Comparison of ENCODE assay signal across 22 mouse cellular contexts in genomic region chrX:20356309-20356708, GRCm38 (mm10). TPM values are rescaled to one million over a fixed set of nuclear protein-coding genes. Genes with fewer than 3 reads are reported as not detected.
DNase-seq lines count a peak whose midpoint lies in the region; ATAC-seq and TF ChIP-seq lines count a peak whose summit lies in the region.
"Had no signal": no experiment of that assay in that cellular context is flagged by ENCODE, and none has a peak within 500 bp of the region (broad histone marks: within the 10 kb centered on the region; RNA-seq: fewer than 3 reads in every experiment).

No protein-coding gene starts in this region.

- no peak for TF ChIP-seq POLR2A in MEL (IDR thresholded peaks at IDR 0.05; ENCODE audit: control insufficient read depth in 1 of 2, insufficient read depth in 1 of 2, low read depth in 1 of 2, low read length in 2 of 2, poor library complexity in 1 of 2)
- no peak for TF ChIP-seq POLR2A in bone marrow macrophage, adult 2 months (IDR thresholded peaks at IDR 0.05; ENCODE audit: borderline replicate concordance, low read depth, low read length)

- H3K27me3 ChIP-seq in midbrain, embryonic 10.5 days (ENCODE audit: low read depth, poor library complexity, severe bottlenecking) = no peaks in the 10 kb centered on the region
- H3K27me3 ChIP-seq in midbrain, postnatal 0 days (ENCODE audit: insufficient read depth, low read length) = no peaks in the 10 kb centered on the region
- H3K27me3 ChIP-seq in MEL (ENCODE audit: control insufficient read depth in 1 of 2, insufficient read depth in 2 of 2, low read length in 2 of 2) = no peaks in the 10 kb centered on the region
- H3K27me3 ChIP-seq in liver, embryonic 14.5 days (ENCODE audit: control insufficient read depth, insufficient read depth, low read length) = no peaks in the 10 kb centered on the region
- H3K27me3 ChIP-seq: embryonic facial prominence, embryonic 12.5 days; kidney, embryonic 15.5 days; limb, embryonic 13.5 days; megakaryocyte, embryonic 14.5 days; neural tube, embryonic 13.5 days had no signal

- H3K9me3 ChIP-seq in midbrain, embryonic 10.5 days (replicated peaks) = no peaks in the 10 kb centered on the region
- no peaks in the 10 kb centered on the region for H3K9me3 ChIP-seq in midbrain, postnatal 0 days (ENCODE audit: low read length)
- no peaks in the 10 kb centered on the region for H3K9me3 ChIP-seq in MEL (replicated peaks; ENCODE audit: insufficient read depth, low read length)
- H3K9me3 ChIP-seq in liver, embryonic 14.5 days (ENCODE audit: control insufficient read depth, low read length) = no peaks in the 10 kb centered on the region
- H3K9me3 ChIP-seq: embryonic facial prominence, embryonic 12.5 days; kidney, embryonic 15.5 days; limb, embryonic 13.5 days; megakaryocyte, embryonic 14.5 days; neural tube, embryonic 13.5 days had no signal

- DNase-seq in midbrain, embryonic 10.5 days (ENCODE audit: low spot score) = peak; percentile 11
- no peak for DNase-seq in midbrain, postnatal 0 days (ENCODE audit: low spot score)
- peak; percentile 68 for DNase-seq in MEL (ENCODE audit: low read depth, low spot score)
- no peak for DNase-seq in liver, embryonic 14.5 days (ENCODE audit: low read depth in 3 of 3, low spot score in 3 of 3)
- DNase-seq in right cerebral cortex, postnatal 25 days = no peak
- DNase-seq in c-Kit-positive CD71-positive TER-119-positive erythroid progenitor cells, embryonic 14.5 days (ENCODE audit: low spot score) = no peak
- DNase-seq: adrenal gland, adult 8-10 months; cerebellum, adult 9-11 months; heart, postnatal 36 days; thymus, postnatal 25 days had no signal

- no peak overlapping the region for H3K9ac ChIP-seq in midbrain, postnatal 0 days (replicated peaks; ENCODE audit: low read length, poor library complexity, severe bottlenecking)
- H3K9ac ChIP-seq in MEL (ENCODE audit: control insufficient read depth, low read depth, low read length, poor library complexity, severe bottlenecking) = no peak overlapping the region
- no peak overlapping the region for H3K9ac ChIP-seq in liver, embryonic 14.5 days (replicated peaks)
- H3K9ac ChIP-seq: embryonic facial prominence, embryonic 12.5 days; kidney, embryonic 15.5 days; limb, embryonic 13.5 days; neural tube, embryonic 13.5 days had no signal

- ATAC-seq in midbrain, postnatal 0 days (ENCODE audit: low FRiP score) = no peak
- peak; percentile 56; the same call in 1 of the 2 replicates for ATAC-seq in liver, embryonic 14.5 days (ENCODE audit: insufficient read depth)
- ATAC-seq in frontal cortex, adult (ENCODE audit: low TSS enrichment) = no peak
- ATAC-seq: inflammation-experienced regulatory T-cells, adult 6 months had no signal

- no peak overlapping the region for H3K4me3 ChIP-seq in midbrain, embryonic 10.5 days
- no peak overlapping the region for H3K4me3 ChIP-seq in midbrain, postnatal 0 days (ENCODE audit: low read depth, low read length)
- no peak overlapping the region for H3K4me3 ChIP-seq in MEL (ENCODE audit: control insufficient read depth in 1 of 2, insufficient read depth in 1 of 2, low read depth in 2 of 2, low read length in 2 of 2)
- no peak overlapping the region for H3K4me3 ChIP-seq in bone marrow macrophage, adult 2 months (ENCODE audit: insufficient read depth, low read length)
- no peak overlapping the region for H3K4me3 ChIP-seq in liver, embryonic 14.5 days (ENCODE audit: insufficient read depth in 1 of 2, low read depth in 2 of 2, low read length in 2 of 2)
- H3K4me3 ChIP-seq: embryonic facial prominence, embryonic 12.5 days; kidney, embryonic 15.5 days; layer of hippocampus, adult 2 months; left cerebral cortex, adult 2 months; limb, embryonic 13.5 days; megakaryocyte, embryonic 14.5 days; neural tube, embryonic 13.5 days had no signal

- no peak for TF ChIP-seq CTCF in midbrain, postnatal 0 days (IDR thresholded peaks at IDR 0.05)
- TF ChIP-seq CTCF in MEL (IDR thresholded peaks at IDR 0.05 in 2 of 3, conservative IDR thresholded peaks at IDR 0.05 in 1 of 3; ENCODE audit: control insufficient read depth in 1 of 3, insufficient read depth in 1 of 3, low read depth in 2 of 3, low read length in 3 of 3, poor library complexity in 1 of 3, severe bottlenecking in 1 of 3) = no peak
- no peak for TF ChIP-seq CTCF in bone marrow macrophage, adult 2 months (IDR thresholded peaks at IDR 0.05; ENCODE audit: low read depth, low read length)
- no peak for TF ChIP-seq CTCF in liver, embryonic 14.5 days (IDR thresholded peaks at IDR 0.05; ENCODE audit: low read depth)

- no peaks in the 10 kb centered on the region for H3K4me1 ChIP-seq in midbrain, embryonic 10.5 days
- no peaks in the 10 kb centered on the region for H3K4me1 ChIP-seq in midbrain, postnatal 0 days (ENCODE audit: insufficient read depth, low read length)
- peaks cover 3 to 5% of the 10 kb centered on the region in 2 experiments; a peak in 1 of 4 replicates for H3K4me1 ChIP-seq in MEL (ENCODE audit: control insufficient read depth in 1 of 2, insufficient read depth in 2 of 2, low read length in 2 of 2)
- peaks cover 8% of the 10 kb centered on the region for H3K4me1 ChIP-seq in bone marrow macrophage, adult 2 months (ENCODE audit: control insufficient read depth, insufficient read depth, low read length)
- no peaks in the 10 kb centered on the region for H3K4me1 ChIP-seq in liver, embryonic 14.5 days (replicated peaks; ENCODE audit: control insufficient read depth in 2 of 2, insufficient read depth in 2 of 2, low read length in 1 of 2)
- H3K4me1 ChIP-seq: embryonic facial prominence, embryonic 12.5 days; kidney, embryonic 15.5 days; limb, embryonic 13.5 days; neural tube, embryonic 13.5 days had no signal

- no peaks in the 10 kb centered on the region for H3K36me3 ChIP-seq in midbrain, embryonic 10.5 days
- H3K36me3 ChIP-seq in midbrain, postnatal 0 days (ENCODE audit: insufficient read depth, low read length) = no peaks in the 10 kb centered on the region
- peaks cover 0 to 6% of the 10 kb centered on the region in 2 experiments; a peak in 2 of 4 replicates for H3K36me3 ChIP-seq in MEL (ENCODE audit: control insufficient read depth in 1 of 2, insufficient read depth in 2 of 2, low read length in 2 of 2)
- no peaks in the 10 kb centered on the region for H3K36me3 ChIP-seq in liver, embryonic 14.5 days (replicated peaks; ENCODE audit: control insufficient read depth, insufficient read depth, low read depth)
- H3K36me3 ChIP-seq: embryonic facial prominence, embryonic 12.5 days; kidney, embryonic 15.5 days; limb, embryonic 13.5 days; neural tube, embryonic 13.5 days had no signal

- no peak overlapping the region for H3K27ac ChIP-seq in midbrain, embryonic 10.5 days (replicated peaks)
- no peak overlapping the region for H3K27ac ChIP-seq in midbrain, postnatal 0 days (ENCODE audit: low read depth, low read length)
- no peak overlapping the region for H3K27ac ChIP-seq in MEL (ENCODE audit: control insufficient read depth, low read depth, low read length)
- peak overlapping the region; percentile 17 for H3K27ac ChIP-seq in bone marrow macrophage, adult 2 months (ENCODE audit: insufficient read depth, low read depth, low read length)
- no peak overlapping the region for H3K27ac ChIP-seq in liver, embryonic 14.5 days
- H3K27ac ChIP-seq: embryonic facial prominence, embryonic 12.5 days; kidney, embryonic 15.5 days; layer of hippocampus, adult 2 months; left cerebral cortex, adult 2 months; limb, embryonic 13.5 days; neural tube, embryonic 13.5 days; stomach, postnatal 0 days had no signal

- TF ChIP-seq RAD21 in MEL (IDR thresholded peaks at IDR 0.05; ENCODE audit: low read depth, low read length) = no peak

- TF ChIP-seq EP300 in MEL (IDR thresholded peaks at IDR 0.05; ENCODE audit: low read depth in 1 of 2, low read length in 2 of 2) = peak; percentile 47 to 72
- no peak for TF ChIP-seq EP300 in liver, embryonic 14.5 days (IDR thresholded peaks at IDR 0.05; ENCODE audit: low read depth)

- WGBS in midbrain, embryonic 10.5 days = 38% methylated on average over 3 of the region's 3 CpGs
- 20% methylated on average over 3 of the region's 3 CpGs for WGBS in midbrain, postnatal 0 days
- 8% methylated on average over 3 of the region's 3 CpGs for WGBS in liver, embryonic 14.5 days (ENCODE audit: insufficient replicate concordance)

- no peak overlapping the region for H3K4me2 ChIP-seq in midbrain, postnatal 0 days (ENCODE audit: low read depth, low read length, poor library complexity, severe bottlenecking)
- H3K4me2 ChIP-seq in liver, embryonic 14.5 days (ENCODE audit: low read depth) = no peak overlapping the region
- H3K4me2 ChIP-seq: embryonic facial prominence, embryonic 12.5 days; heart, embryonic 11.5 days; kidney, embryonic 15.5 days; limb, embryonic 13.5 days; neural tube, embryonic 13.5 days had no signal

- no peaks in the 10 kb centered on the region for H3K79me2 ChIP-seq in MEL (ENCODE audit: control insufficient read depth, insufficient read depth, low read length, poor library complexity)

TF ChIP-seq in MEL, 35 proteins besides CTCF, POLR2A, EP300 and RAD21 (continues in another document):
- TF ChIP-seq MYC (IDR thresholded peaks at IDR 0.05; ENCODE audit: low read depth, low read length) (no peak), TAL1 (IDR thresholded peaks at IDR 0.05; ENCODE audit: low read length) (peak; percentile 64), TCF12 (IDR thresholded peaks at IDR 0.05; ENCODE audit: low read depth, low read length) (peak; percentile 76), USF2 (IDR thresholded peaks at IDR 0.05; ENCODE audit: borderline replicate concordance in 1 of 2, insufficient read depth in 1 of 2, low read depth in 1 of 2, low read length in 2 of 2) (no peak), ETS1 (IDR thresholded peaks at IDR 0.05; ENCODE audit: low read depth, low read length) (peak; percentile 67), CHD1 (IDR thresholded peaks at IDR 0.05; ENCODE audit: low read depth, low read length) (no peak), TBP (IDR thresholded peaks at IDR 0.05; ENCODE audit: low read depth, low read length) (no peak), POLR2AphosphoS5 (IDR thresholded peaks at IDR 0.05; ENCODE audit: borderline replicate concordance, low read depth, low read length) (no peak), ZC3H11A (IDR thresholded peaks at IDR 0.05; ENCODE audit: low read depth, low read length) (no peak), MAZ (IDR thresholded peaks at IDR 0.05; ENCODE audit: low read depth, low read length) (peak; percentile 50; the same call in 1 of the 2 replicates)

RNA-seq across cellular contexts. Expression of gene Rp2, which starts 8.0 kb away (rescaled TPM):
- 17.4 and 21.6 TPM in 2 replicates for polyA plus RNA-seq in midbrain, embryonic 10.5 days (2016; fragmentation: Nextera tagmentation; extraction: Ambion mirVana)
- 14.5 and 16.3 TPM in 2 replicates for total RNA-seq in midbrain, postnatal 0 days (2014; rRNA removed)
- 8.4 and 8.6 TPM in 2 replicates for polyA plus RNA-seq in midbrain, postnatal 0 days (2015; fragmentation: Nextera tagmentation; extraction: Ambion mirVana)
- 15.7 and 16.8 TPM in 2 replicates for total RNA-seq in MEL (2012; rRNA removed)
- polyA plus RNA-seq in MEL (2012; ENCODE audit: insufficient read depth in 1 of 2, insufficient read length in 2 of 2, low read depth in 1 of 2, low replicate concordance in 2 of 2, missing spikeins in 1 of 2) = 1 to 10 TPM in 1 of 2 experiments, not detected in 1; 10.0 TPM
- polyA plus RNA-seq in bone marrow macrophage, adult 2 months (2012; ENCODE audit: insufficient read depth, insufficient read length, missing spikeins) = 103 and 104 TPM in 2 replicates
- 2.9 and 5.6 TPM in 2 replicates for polyA plus RNA-seq in liver, embryonic 14.5 days (2012; rRNA removed)
- 8.2 and 10.4 TPM in 2 replicates for polyA plus RNA-seq in liver, embryonic 14.5 days (2014; fragmentation: Nextera tagmentation; extraction: Ambion mirVana)

Comparison
In these comparisons a context has a peak if more than half of its experiments do, and no peak if none do; other contexts are left out.
1. DNase-seq: peak in midbrain, embryonic 10.5 days (single experiment) and MEL (single experiment); none in midbrain, postnatal 0 days (single experiment), liver, embryonic 14.5 days (0 of 3), right cerebral cortex, postnatal 25 days (single experiment) and c-Kit-positive CD71-positive TER-119-positive erythroid progenitor cells, embryonic 14.5 days (single experiment).